In the genomic region with DNA sequence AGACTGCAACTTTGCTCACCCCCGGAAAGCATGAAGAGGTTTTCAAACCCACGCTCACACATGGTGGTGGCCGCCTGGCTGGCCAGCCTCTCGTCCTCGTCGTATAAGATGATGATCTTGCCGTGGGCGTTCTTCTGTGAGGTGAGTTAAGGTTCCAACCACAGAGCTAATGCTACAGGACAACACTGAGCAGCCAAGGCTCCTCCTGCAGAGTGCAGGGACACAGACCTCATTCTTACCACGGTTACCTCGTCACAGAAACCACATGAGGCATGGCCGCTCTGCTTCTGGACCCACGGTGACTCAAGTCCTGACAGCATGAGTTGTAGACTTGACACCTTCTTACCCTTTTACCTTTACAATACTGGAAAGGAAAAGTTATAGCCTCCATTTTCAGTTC, we compare ENCODE assay signal across 21 mouse cellular contexts. TPM values are rescaled to one million over a fixed set of nuclear protein-coding genes. Genes with fewer than 3 reads are reported as not detected.
DNase-seq lines count a peak whose midpoint lies in the region; ATAC-seq and TF ChIP-seq lines count a peak whose summit lies in the region.
"Had no signal": no experiment of that assay in that cellular context is flagged by ENCODE, and none has a peak within 500 bp of the region (broad histone marks: within the 10 kb centered on the region; RNA-seq: fewer than 3 reads in every experiment).

No protein-coding gene starts in this region.

- no peaks in the 10 kb centered on the region for H3K9me3 ChIP-seq in heart, embryonic 10.5 days
- no peaks in the 10 kb centered on the region for H3K9me3 ChIP-seq in stomach, embryonic 14.5 days (ENCODE audit: control insufficient read depth, low read depth, low read length)
- H3K9me3 ChIP-seq in stomach, postnatal 0 days (ENCODE audit: control insufficient read depth, low read length): no peaks in the 10 kb centered on the region
- H3K9me3 ChIP-seq: heart, embryonic 15.5 days; midbrain, embryonic 15.5 days had no signal

- 90% methylated on average over 12 of the region's 12 CpGs for WGBS in heart, embryonic 10.5 days
- WGBS in stomach, embryonic 14.5 days: 94% methylated on average over 12 of the region's 12 CpGs
- WGBS in stomach, postnatal 0 days: 93% methylated on average over 12 of the region's 12 CpGs

- no peaks in the 10 kb centered on the region for H3K27me3 ChIP-seq in heart, embryonic 10.5 days (ENCODE audit: insufficient read depth, poor library complexity, severe bottlenecking)
- no peaks in the 10 kb centered on the region for H3K27me3 ChIP-seq in stomach, embryonic 14.5 days (ENCODE audit: control insufficient read depth, insufficient read depth, low read length)
- no peaks in the 10 kb centered on the region for H3K27me3 ChIP-seq in stomach, postnatal 0 days (ENCODE audit: control insufficient read depth, insufficient read depth, low read length)
- H3K27me3 ChIP-seq: heart, embryonic 15.5 days; midbrain, embryonic 15.5 days had no signal

- peak overlapping the region; percentile 19; the same call in 1 of the 2 replicates for H3K27ac ChIP-seq in heart, embryonic 10.5 days
- peak overlapping the region; percentile 45 for H3K27ac ChIP-seq in stomach, embryonic 14.5 days (ENCODE audit: low read length)
- no peak overlapping the region for H3K27ac ChIP-seq in stomach, postnatal 0 days (replicated peaks)
- H3K27ac ChIP-seq in embryonic fibroblast, embryonic 13.5 days (ENCODE audit: insufficient read depth, low read length): peak overlapping the region; percentile 52
- H3K27ac ChIP-seq: heart, embryonic 15.5 days; hindbrain, embryonic 14.5 days had no signal

- no peak overlapping the region for H3K9ac ChIP-seq in stomach, embryonic 14.5 days (replicated peaks; ENCODE audit: low read depth, low read length)
- no peak overlapping the region for H3K9ac ChIP-seq in stomach, postnatal 0 days (ENCODE audit: low read length)
- H3K9ac ChIP-seq: heart, embryonic 15.5 days; hindbrain, embryonic 14.5 days; midbrain, embryonic 15.5 days had no signal

- H3K36me3 ChIP-seq in heart, embryonic 10.5 days: peaks cover 8% of the 10 kb centered on the region; the same call in 1 of the 2 replicates
- no peaks in the 10 kb centered on the region for H3K36me3 ChIP-seq in stomach, embryonic 14.5 days (ENCODE audit: control insufficient read depth, insufficient read depth, low read length)
- no peaks in the 10 kb centered on the region for H3K36me3 ChIP-seq in stomach, postnatal 0 days (ENCODE audit: control insufficient read depth, insufficient read depth, low read length)
- H3K36me3 ChIP-seq: heart, embryonic 15.5 days; midbrain, embryonic 15.5 days had no signal

- no peak for DNase-seq in heart, embryonic 10.5 days (ENCODE audit: low spot score)
- no peak for DNase-seq in heart, adult 18-20 months
- DNase-seq in stomach, postnatal 0 days (ENCODE audit: low spot score): no peak
- peak; percentile 18 to 47 for DNase-seq in natural killer cell, adult 2 months (ENCODE audit: low spot score in 2 of 2)
- DNase-seq in adipocyte (ENCODE audit: low spot score): no peak
- DNase-seq in lung, adult 18-20 months: no peak
- DNase-seq: adrenal gland, postnatal 14 days; cerebellum, adult 2 months; kidney, adult 9 months; lung, postnatal 4 days had no signal

- ATAC-seq in stomach, embryonic 14.5 days (ENCODE audit: insufficient number of reproducible peaks, insufficient read depth, low FRiP score, low read depth): no peak
- ATAC-seq in stomach, postnatal 0 days (ENCODE audit: low FRiP score, low TSS enrichment): no peak
- ATAC-seq: midbrain, embryonic 15.5 days had no signal

- no peak for TF ChIP-seq EP300 in stomach, postnatal 0 days (optimal IDR thresholded peaks at IDR 0.05)

- TF ChIP-seq POLR2A in embryonic fibroblast, embryonic 13.5 days (IDR thresholded peaks at IDR 0.05; ENCODE audit: low read depth, low read length): no peak

- H3K4me1 ChIP-seq in heart, embryonic 10.5 days: peaks cover 33% of the 10 kb centered on the region
- H3K4me1 ChIP-seq in stomach, embryonic 14.5 days (ENCODE audit: control insufficient read depth, insufficient read depth, low read length): peaks cover 26% of the 10 kb centered on the region
- H3K4me1 ChIP-seq in stomach, postnatal 0 days (replicated peaks; ENCODE audit: control insufficient read depth, insufficient read depth): no peaks in the 10 kb centered on the region
- no peaks in the 10 kb centered on the region; the same call in 1 of the 2 replicates for H3K4me1 ChIP-seq in embryonic fibroblast, embryonic 13.5 days (ENCODE audit: control insufficient read depth, insufficient read depth, low read length)

- H3K4me2 ChIP-seq in stomach, embryonic 14.5 days (replicated peaks; ENCODE audit: low read depth, low read length): no peak overlapping the region
- H3K4me2 ChIP-seq in stomach, postnatal 0 days (replicated peaks; ENCODE audit: low read depth): no peak overlapping the region
- H3K4me2 ChIP-seq: heart, embryonic 15.5 days; hindbrain, embryonic 14.5 days; midbrain, embryonic 15.5 days had no signal

- TF ChIP-seq CTCF in stomach, postnatal 0 days (IDR thresholded peaks at IDR 0.05; ENCODE audit: low read depth): no peak
- TF ChIP-seq CTCF in embryonic fibroblast, embryonic 13.5 days (IDR thresholded peaks at IDR 0.05; ENCODE audit: borderline replicate concordance, insufficient read depth, low read length): no peak

- H3K4me3 ChIP-seq in heart, embryonic 10.5 days: no peak overlapping the region
- no peak overlapping the region for H3K4me3 ChIP-seq in stomach, embryonic 14.5 days (ENCODE audit: low read depth, low read length)
- no peak overlapping the region for H3K4me3 ChIP-seq in stomach, postnatal 0 days (ENCODE audit: low read depth, low read length)
- H3K4me3 ChIP-seq in embryonic fibroblast, embryonic 13.5 days (ENCODE audit: insufficient read depth, low read length): no peak overlapping the region
- H3K4me3 ChIP-seq: heart, embryonic 15.5 days; midbrain, embryonic 15.5 days had no signal

RNA-seq across cellular contexts. Expression of gene Cpa1, which starts 18.3 kb away (rescaled TPM):
- 3.9 and 4.3 TPM in 2 replicates for polyA plus RNA-seq in heart, embryonic 10.5 days (2016; fragmentation: Nextera tagmentation; extraction: Ambion mirVana)
- total RNA-seq in heart, adult 18-20 months (2021): not detected
- polyA plus RNA-seq in stomach, embryonic 14.5 days (2014; fragmentation: Nextera tagmentation; extraction: Ambion mirVana): 1.5 and 116 TPM in 2 replicates
- polyA plus RNA-seq in stomach, postnatal 0 days (2015; fragmentation: Nextera tagmentation; extraction: Ambion mirVana): 1.3 and 1.5 TPM in 2 replicates
- not detected in 2 replicates for polyA plus RNA-seq in embryonic fibroblast, embryonic 13.5 days (2011; ENCODE audit: insufficient read length, low read depth, missing spikeins)
- total RNA-seq: common myeloid progenitor, adult 5-6 weeks; left cerebral cortex, postnatal 14 days; MEL had no signal
- polyA plus RNA-seq: C2C12; cerebellum, adult 2 months had no signal

RNA-seq across cellular contexts. Expression of gene Cep41, which starts 36.3 kb away (rescaled TPM):
- 12.5 and 15.3 TPM in 2 replicates for polyA plus RNA-seq in heart, embryonic 10.5 days (2016; fragmentation: Nextera tagmentation; extraction: Ambion mirVana)
- total RNA-seq in heart, adult 18-20 months (2021): 1 to 10 TPM; 1.3 to 1.5 TPM
- polyA plus RNA-seq in stomach, embryonic 14.5 days (2014; fragmentation: Nextera tagmentation; extraction: Ambion mirVana): 10.8 and 12.9 TPM in 2 replicates
- polyA plus RNA-seq in stomach, postnatal 0 days (2015; fragmentation: Nextera tagmentation; extraction: Ambion mirVana): 4.0 and 4.7 TPM in 2 replicates
- polyA plus RNA-seq in embryonic fibroblast, embryonic 13.5 days (2011; ENCODE audit: insufficient read length, low read depth, missing spikeins): 8.7 and 14.9 TPM in 2 replicates

RNA-seq across cellular contexts. Expression of gene Cpa5, which starts 46.5 kb away (rescaled TPM):
- polyA plus RNA-seq in heart, embryonic 10.5 days (2016; fragmentation: Nextera tagmentation; extraction: Ambion mirVana): 0.97 and 2.1 TPM in 2 replicates
- total RNA-seq in heart, adult 18-20 months (2021): not detected
- 0.13 and 0.15 TPM in 2 replicates for polyA plus RNA-seq in stomach, embryonic 14.5 days (2014; fragmentation: Nextera tagmentation; extraction: Ambion mirVana)
- polyA plus RNA-seq in stomach, postnatal 0 days (2015; fragmentation: Nextera tagmentation; extraction: Ambion mirVana): 0.16 and 0.18 TPM in 2 replicates
- not detected in 2 replicates for polyA plus RNA-seq in embryonic fibroblast, embryonic 13.5 days (2011; ENCODE audit: insufficient read length, low read depth, missing spikeins)
- total RNA-seq: adrenal gland, postnatal 14 days; common myeloid progenitor, adult 5-6 weeks; left cerebral cortex, postnatal 14 days; MEL had no signal
- polyA plus RNA-seq: C2C12; cerebellum, adult 2 months; liver, embryonic 16.5 days; midbrain, embryonic 15.5 days; spleen, adult 2 months had no signal

Comparison
In these comparisons a context has a peak if more than half of its experiments do, and no peak if none do; other contexts are left out.
1. DNase-seq: peak in natural killer cell, adult 2 months (2 of 2); none in heart, embryonic 10.5 days (single experiment), heart, adult 18-20 months (0 of 2), stomach, postnatal 0 days (single experiment), adipocyte (single experiment) and lung, adult 18-20 months (0 of 2).